Mouse (Mus musculus): ENCODE data around the gene Rapgef4.
A peak's percentile ranks its signal among the peaks of the same experiment; 100 is the strongest.

Gene Rapgef4

DNA sequence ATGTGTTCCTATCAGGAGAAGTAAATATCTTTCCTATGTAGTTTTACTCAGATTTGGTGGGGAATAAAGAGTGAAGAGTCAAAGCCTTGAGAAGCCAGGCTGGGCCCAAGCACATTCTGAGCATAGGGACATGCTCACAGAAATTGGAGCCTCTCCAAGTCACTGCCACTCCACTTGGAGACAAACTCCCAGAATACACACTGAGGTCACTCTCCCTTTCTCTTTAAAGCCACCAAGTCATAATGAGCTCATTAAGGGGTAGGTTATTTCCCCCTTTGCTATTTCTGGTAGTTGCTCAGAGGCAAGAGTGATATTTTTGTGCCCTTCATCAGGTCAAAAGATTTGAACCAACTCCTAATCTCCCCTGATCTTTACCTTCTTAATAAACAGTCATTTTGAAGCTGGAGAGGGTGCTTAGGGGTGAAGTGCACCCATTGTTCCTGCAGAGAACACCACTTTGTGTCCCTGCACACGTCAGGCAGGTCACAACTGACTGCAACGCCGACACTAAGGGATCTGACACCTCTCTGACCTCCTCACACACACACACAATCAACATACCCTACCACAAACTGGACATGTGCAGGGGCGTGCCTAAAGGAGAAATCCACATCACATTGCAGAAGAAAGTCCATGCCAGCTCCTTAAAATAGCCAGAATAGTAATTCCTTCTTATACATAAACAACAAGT lies 288.8 kb downstream of the Rapgef4 start:
- DNase-seq (ENCODE audit: low spot score in 2 of 2): no peak

DNA sequence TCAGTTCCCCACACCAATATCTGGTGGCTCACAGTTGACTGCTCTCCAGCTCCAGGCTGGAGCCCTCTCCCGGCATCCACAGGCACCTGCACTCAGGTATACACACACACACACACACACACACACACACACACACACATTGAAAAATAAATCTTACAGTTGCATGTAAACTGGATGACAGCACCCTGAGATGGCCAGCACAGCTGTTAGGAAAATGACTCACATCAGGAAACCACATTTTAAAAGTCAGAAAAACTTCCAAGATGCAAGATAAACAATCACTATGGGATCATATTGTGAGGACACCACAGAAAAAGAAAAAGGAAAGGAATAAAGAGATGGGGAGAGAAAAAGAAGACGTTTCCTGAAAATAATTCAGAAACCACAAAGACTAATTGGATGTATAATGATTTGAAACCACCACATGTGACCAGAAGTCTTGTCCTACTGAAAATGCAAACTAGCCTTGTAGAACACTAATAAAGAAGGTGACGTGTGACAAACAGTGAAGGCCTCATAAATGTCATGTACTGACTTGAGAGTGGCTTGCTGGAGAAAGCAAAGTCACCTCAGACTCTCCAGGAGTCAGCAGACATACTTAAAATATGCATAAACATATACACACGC lies 297.3 kb downstream of the Rapgef4 start:
- DNase-seq (ENCODE audit: low spot score in 2 of 2): no peak

GRCm38 (mm10) chr2:72280524-72280923 lies 299.5 kb downstream of the Rapgef4 start:
- DNase-seq (ENCODE audit: low spot score in 2 of 2): no peak

DNA sequence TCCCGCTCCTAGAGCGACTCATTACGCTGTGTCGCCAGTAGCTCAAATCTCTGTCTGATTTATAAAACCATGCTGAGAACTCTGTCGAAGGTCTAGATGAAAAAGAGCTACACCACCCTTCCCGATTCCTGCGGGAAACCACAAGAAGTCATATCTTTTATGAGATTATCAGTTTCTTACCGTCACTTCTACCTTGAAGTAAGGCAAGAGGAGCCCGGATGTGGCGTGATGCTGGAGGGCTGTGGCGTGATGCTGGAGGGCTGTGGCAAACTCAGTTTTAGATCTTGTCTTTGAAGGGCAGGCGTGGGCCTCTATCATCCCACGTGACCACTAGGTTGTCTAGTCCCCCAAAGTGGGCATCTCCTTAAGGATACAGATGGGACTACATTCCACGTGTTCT lies 300.9 kb downstream of the Rapgef4 start:
- DNase-seq (ENCODE audit: low spot score in 2 of 2): peak; percentile 23 to 28

DNA sequence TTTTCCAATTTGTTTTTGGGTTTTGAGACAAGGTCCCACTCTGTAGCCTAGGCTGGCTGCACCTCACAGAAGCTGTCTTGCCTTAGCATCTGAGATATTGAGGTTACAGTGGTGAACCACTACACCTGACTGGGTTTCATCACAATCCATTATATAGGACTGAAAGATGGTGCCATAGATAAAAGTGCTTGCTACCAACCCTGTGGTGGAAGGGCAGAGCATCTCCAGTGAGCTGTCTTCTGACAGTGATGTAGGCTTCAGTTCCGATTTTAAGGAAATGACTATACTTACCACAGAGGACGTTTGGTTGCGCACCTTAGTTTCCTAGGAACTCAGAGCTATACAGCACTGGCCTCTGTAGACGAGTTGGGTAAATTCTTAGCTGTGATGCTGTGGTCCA lies 301.7 kb downstream of the Rapgef4 start:
- DNase-seq (ENCODE audit: low spot score in 2 of 2): no peak

DNA sequence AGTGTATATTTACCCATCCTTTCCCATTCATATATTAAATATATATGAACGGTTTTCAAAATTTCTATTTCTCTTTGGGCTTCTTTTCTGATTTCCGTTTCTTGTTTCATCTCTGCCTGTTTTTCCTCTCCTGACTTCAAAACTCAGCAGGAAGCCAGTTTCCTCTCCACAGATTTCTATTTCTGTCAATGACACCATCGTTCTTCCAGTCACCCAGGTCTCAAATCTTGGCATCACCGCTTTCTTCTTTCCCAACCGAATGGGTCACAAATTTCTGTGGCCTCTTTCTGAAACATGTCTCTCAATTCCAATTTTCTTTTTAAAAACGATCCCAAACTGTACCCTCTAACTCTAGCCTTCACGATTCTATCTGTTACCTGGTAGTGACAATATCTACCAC lies 303.6 kb downstream of the Rapgef4 start:
- no peak for DNase-seq (ENCODE audit: low spot score in 2 of 2)

- DNase-seq (ENCODE audit: low spot score in 2 of 2): peak in 1 of 2 experiments; percentile 42
These were observed 304.3 kb downstream of the Rapgef4 start, which contains the start of gene Map3k20 for GRCm38 (mm10) chr2:72285256-72285887. TSS of gene Map3k20 (plus strand) at chr2:72285637.

GRCm38 (mm10) chr2:72285888-72286661 lies 305.0 kb downstream of the Rapgef4 start:
- DNase-seq (ENCODE audit: low spot score in 2 of 2): no peak

GRCm38 (mm10) chr2:72287142-72287541 lies 306.1 kb downstream of the Rapgef4 start:
- no peak for DNase-seq (ENCODE audit: low spot score in 2 of 2)

DNA sequence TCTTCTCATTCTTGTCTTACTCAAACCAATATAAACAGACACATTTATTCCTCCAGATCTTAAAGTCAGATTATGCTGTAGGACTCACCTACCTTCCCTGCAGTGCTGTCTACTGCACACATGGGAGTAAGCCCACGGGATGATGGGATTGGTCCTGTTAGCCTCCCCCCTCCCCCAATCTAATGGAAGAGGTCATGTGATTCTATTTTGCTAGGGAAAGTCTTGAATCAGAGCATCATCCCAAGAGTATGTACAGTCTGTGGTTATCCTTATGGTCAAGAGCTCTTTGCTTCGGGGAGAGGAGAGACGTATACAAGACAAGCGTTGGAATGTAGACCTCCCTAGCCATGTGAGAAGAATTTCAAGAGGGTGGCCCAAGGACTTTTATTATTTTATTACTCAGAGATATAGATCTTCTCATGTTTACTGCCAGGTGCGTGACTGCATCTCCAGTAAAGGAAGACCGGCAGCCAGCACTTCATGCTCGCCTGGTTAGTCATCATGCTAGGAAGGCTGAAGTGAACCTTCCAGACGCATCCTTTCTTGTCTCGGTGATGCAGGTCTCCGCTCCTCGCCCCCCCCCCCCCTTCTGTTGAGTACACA lies 308.0 kb downstream of the Rapgef4 start:
- no peak for DNase-seq (ENCODE audit: low spot score in 2 of 2)

DNA sequence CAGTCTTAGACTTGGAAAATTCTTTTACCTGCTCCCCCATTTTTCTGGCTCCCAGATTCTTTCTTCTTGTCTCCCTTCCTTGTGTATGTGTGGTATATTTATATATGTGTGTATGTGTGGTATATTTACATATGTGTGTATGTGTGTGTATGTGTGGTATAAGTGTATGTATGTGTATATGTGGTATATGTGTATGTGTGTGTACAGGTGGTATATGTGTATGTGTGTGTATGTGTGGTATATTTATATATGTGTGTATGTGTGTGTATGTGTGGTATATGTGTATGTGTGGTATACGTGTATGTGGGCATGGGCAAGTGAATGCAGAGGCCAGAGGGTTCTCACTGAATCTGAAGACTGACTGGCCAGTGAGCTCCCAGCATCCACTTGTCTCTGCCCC lies 310.1 kb downstream of the Rapgef4 start:
- DNase-seq (ENCODE audit: low spot score in 2 of 2): no peak

GRCm38 (mm10) chr2:72292573-72292972 lies 311.5 kb downstream of the Rapgef4 start:
- DNase-seq (ENCODE audit: low spot score in 2 of 2): no peak

GRCm38 (mm10) chr2:72294994-72295393 lies 314.0 kb downstream of the Rapgef4 start:
- no peak for DNase-seq (ENCODE audit: low spot score in 2 of 2)

- DNase-seq (ENCODE audit: low spot score in 2 of 2): no peak
These were observed 316.1 kb downstream of the Rapgef4 start for GRCm38 (mm10) chr2:72296984-72297715.

GRCm38 (mm10) chr2:72297716-72298082 lies 316.7 kb downstream of the Rapgef4 start:
- DNase-seq (ENCODE audit: low spot score in 2 of 2): no peak

DNA sequence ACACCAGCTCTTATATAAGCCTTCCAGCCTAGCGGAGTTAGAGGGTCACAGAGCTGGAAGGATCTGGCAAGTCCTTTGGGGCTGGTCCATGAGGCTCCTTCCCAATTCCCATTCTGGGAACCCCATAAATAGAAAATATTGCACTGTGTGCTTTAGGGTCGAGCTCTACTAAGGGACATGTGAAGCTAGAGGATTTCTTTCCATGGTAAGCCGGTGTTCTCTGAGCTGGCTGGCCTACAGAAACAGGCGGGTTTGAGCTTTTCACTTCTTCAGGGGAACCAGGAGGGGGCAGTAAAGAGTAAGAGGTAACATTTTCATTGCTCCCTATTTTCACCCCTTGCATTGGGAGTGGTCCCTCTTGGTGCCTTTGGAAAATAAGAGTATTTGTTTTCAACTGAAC lies 317.4 kb downstream of the Rapgef4 start:
- DNase-seq (ENCODE audit: low spot score in 2 of 2): no peak

DNA sequence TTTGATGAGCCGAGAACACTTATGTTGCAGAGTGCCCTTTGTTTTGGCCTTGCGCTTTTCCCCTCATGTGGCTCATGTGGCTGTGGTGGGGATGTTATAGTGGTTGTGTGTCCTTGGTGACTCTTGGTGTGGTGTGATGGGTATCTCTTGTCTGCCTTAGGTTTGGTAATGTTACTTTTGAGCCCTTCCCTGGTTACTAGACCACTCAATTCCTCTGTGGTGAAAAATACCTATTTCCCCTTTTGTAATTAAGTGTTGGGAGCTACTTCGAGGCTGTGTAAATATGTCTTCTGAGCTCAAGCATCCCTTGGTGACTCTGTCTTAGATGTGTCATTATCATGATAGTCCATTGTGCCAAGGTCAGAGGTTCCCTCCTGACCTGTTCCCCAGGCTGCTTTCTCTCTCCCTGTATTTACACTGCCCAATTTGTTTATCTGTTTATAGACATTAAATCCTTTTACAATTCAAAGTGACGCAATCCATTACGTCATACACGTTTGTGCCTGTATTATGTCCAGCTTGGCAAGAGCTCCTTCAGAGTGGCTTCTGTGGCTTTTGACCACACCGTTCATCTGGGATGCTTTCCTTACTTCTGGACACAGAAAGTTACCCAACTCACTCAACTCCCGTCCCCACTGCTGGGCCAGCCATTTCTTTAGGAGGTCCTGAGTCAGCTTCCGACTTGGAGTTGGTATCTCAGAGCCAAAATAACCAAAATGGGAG lies 320.3 kb downstream of the Rapgef4 start:
- no peak for DNase-seq (ENCODE audit: low spot score in 2 of 2)

GRCm38 (mm10) chr2:72305738-72306137 lies 324.7 kb downstream of the Rapgef4 start:
- DNase-seq (ENCODE audit: low spot score in 2 of 2): no peak
